Mouse (Mus musculus): Measurements from ENCODE around the gene Crtam. TPM values are rescaled to one million over a fixed set of nuclear protein-coding genes. Genes with fewer than 3 reads are reported as not detected.

Gene Crtam
- total RNA-seq (2021) = under 1 TPM; 0.10 to 0.29 TPM

GRCm38 (mm10) chr9:41004415-41004814 lies at the start of gene Crtam:
Gene Crtam, minus strand, starts transcription at chr9:41004628.
- no peak for DNase-seq (ENCODE audit: low spot score in 2 of 2)
- intact Hi-C loops (cut with DNase I) = no loop called here

- intact Hi-C loops (cut with DNase I) = loop anchor here (5.0 kb wide), 1 partner anchor 48 kb away; no protein-coding TSS in a partner anchor
- peak; percentile 85 to 92 for DNase-seq (ENCODE audit: low spot score in 2 of 2)
These were observed 49.7 kb upstream of the Crtam start for GRCm38 (mm10) chr9:41054166-41054565.

GRCm38 (mm10) chr9:41053478-41053877 lies 49.0 kb upstream of the Crtam start:
- intact Hi-C loops (cut with DNase I) = loop anchor here (5.0 kb wide), 1 partner anchor 49 kb away; no protein-coding TSS in a partner anchor
- no peak for DNase-seq (ENCODE audit: low spot score in 2 of 2)

- intact Hi-C loops (cut with DNase I) = loop anchor here (5.0 kb wide), 1 partner anchor 51 kb away; no protein-coding TSS in a partner anchor
- DNase-seq (ENCODE audit: low spot score in 2 of 2) = no peak
These were observed 46.9 kb upstream of the Crtam start for GRCm38 (mm10) chr9:41051080-41051932.

GRCm38 (mm10) chr9:41050331-41051079 lies 46.1 kb upstream of the Crtam start:
- peak; percentile 45 to 65 for DNase-seq (ENCODE audit: low spot score in 2 of 2)
- intact Hi-C loops (cut with DNase I) = loop anchor here (5.0 kb wide), 1 partner anchor 52 kb away; no protein-coding TSS in a partner anchor

- DNase-seq (ENCODE audit: low spot score in 2 of 2) = no peak
- intact Hi-C loops (cut with DNase I) = loop anchor here (10.0 kb wide), 1 partner anchor 106 kb away; no protein-coding TSS in a partner anchor
These were observed 44.9 kb upstream of the Crtam start for GRCm38 (mm10) chr9:41049282-41049681.

- intact Hi-C loops (cut with DNase I) = loop anchor here (10.0 kb wide), 1 partner anchor 106 kb away; no protein-coding TSS in a partner anchor
- DNase-seq (ENCODE audit: low spot score in 2 of 2) = no peak
These were observed 44.4 kb upstream of the Crtam start for GRCm38 (mm10) chr9:41048820-41049219.

- DNase-seq (ENCODE audit: low spot score in 2 of 2) = no peak
- intact Hi-C loops (cut with DNase I) = loop anchor here (10.0 kb wide), 1 partner anchor 107 kb away; no protein-coding TSS in a partner anchor
These were observed 43.8 kb upstream of the Crtam start for GRCm38 (mm10) chr9:41048216-41048615.

GRCm38 (mm10) chr9:41047654-41048053 lies 43.2 kb upstream of the Crtam start:
- intact Hi-C loops (cut with DNase I) = loop anchor here (10.0 kb wide), 1 partner anchor 107 kb away; no protein-coding TSS in a partner anchor
- DNase-seq (ENCODE audit: low spot score in 2 of 2) = no peak

- intact Hi-C loops (cut with DNase I) = loop anchor here (1.0 to 10.0 kb wide), 2 partner anchors 110 to 138 kb away; no protein-coding TSS in a partner anchor
These were observed 40.2 kb upstream of the Crtam start for GRCm38 (mm10) chr9:41044626-41045025.

GRCm38 (mm10) chr9:41043641-41044040 lies 39.2 kb upstream of the Crtam start:
- intact Hi-C loops (cut with DNase I) = loop anchor here (1.0 to 10.0 kb wide), 2 partner anchors 111 to 139 kb away; no protein-coding TSS in a partner anchor
- DNase-seq (ENCODE audit: low spot score in 2 of 2) = no peak

More at GRCm38 (mm10) chr9:41044626-41045025, 40.2 kb upstream of the Crtam start:
- peak; percentile 79 to 83 for DNase-seq (ENCODE audit: low spot score in 2 of 2)

GRCm38 (mm10) chr9:41041404-41041803 lies 37.0 kb upstream of the Crtam start:
- DNase-seq (ENCODE audit: low spot score in 2 of 2) = no peak
- intact Hi-C loops (cut with DNase I) = loop anchor here (10.0 kb wide), 1 partner anchor 113 kb away; no protein-coding TSS in a partner anchor

- no peak for DNase-seq (ENCODE audit: low spot score in 2 of 2)
- intact Hi-C loops (cut with DNase I) = no loop called here
These were observed 33.8 kb upstream of the Crtam start for GRCm38 (mm10) chr9:41038150-41038664.

- DNase-seq (ENCODE audit: low spot score in 2 of 2) = no peak
- intact Hi-C loops (cut with DNase I) = no loop called here
These were observed 27.4 kb upstream of the Crtam start for GRCm38 (mm10) chr9:41031590-41032489.

GRCm38 (mm10) chr9:41029827-41030226 lies 25.4 kb upstream of the Crtam start:
- DNase-seq (ENCODE audit: low spot score in 2 of 2) = no peak
- intact Hi-C loops (cut with DNase I) = loop anchor here (5.0 kb wide), 1 partner anchor 38 kb away; no protein-coding TSS in a partner anchor

- DNase-seq (ENCODE audit: low spot score in 2 of 2) = peak in 1 of 2 experiments; percentile 35
- intact Hi-C loops (cut with DNase I) = loop anchor here (5.0 kb wide), 1 partner anchor 36 kb away; no protein-coding TSS in a partner anchor
These were observed 24.0 kb upstream of the Crtam start for GRCm38 (mm10) chr9:41028470-41028869.

- DNase-seq (ENCODE audit: low spot score in 2 of 2) = no peak
These were observed 17.3 kb upstream of the Crtam start for GRCm38 (mm10) chr9:41021690-41022089.

GRCm38 (mm10) chr9:41020486-41020885 lies 16.1 kb upstream of the Crtam start:
- peak; percentile 27 to 34 for DNase-seq (ENCODE audit: low spot score in 2 of 2)
- intact Hi-C loops (cut with DNase I) = no loop called here

More at GRCm38 (mm10) chr9:41021690-41022089, 17.3 kb upstream of the Crtam start:
- intact Hi-C loops (cut with DNase I) = no loop called here

Data from left cerebral cortex, postnatal 36 days (tissue).